Mouse (Mus musculus): ENCODE results near the gene Spem2. TPM values are rescaled to one million over a fixed set of nuclear protein-coding genes. Genes with fewer than 3 reads are reported as not detected.
A peak's percentile ranks its signal among the peaks of the same experiment; 100 is the strongest.
"Not testable (repeated sequence)": the region's sequence is repeated elsewhere in the genome, so short reads cannot be mapped to it uniquely, and the experiment has no call there.

Spem2 gene
- polyA plus RNA-seq (2015; fragmentation: Nextera tagmentation; extraction: Ambion mirVana): not detected in 2 replicates

DNA sequence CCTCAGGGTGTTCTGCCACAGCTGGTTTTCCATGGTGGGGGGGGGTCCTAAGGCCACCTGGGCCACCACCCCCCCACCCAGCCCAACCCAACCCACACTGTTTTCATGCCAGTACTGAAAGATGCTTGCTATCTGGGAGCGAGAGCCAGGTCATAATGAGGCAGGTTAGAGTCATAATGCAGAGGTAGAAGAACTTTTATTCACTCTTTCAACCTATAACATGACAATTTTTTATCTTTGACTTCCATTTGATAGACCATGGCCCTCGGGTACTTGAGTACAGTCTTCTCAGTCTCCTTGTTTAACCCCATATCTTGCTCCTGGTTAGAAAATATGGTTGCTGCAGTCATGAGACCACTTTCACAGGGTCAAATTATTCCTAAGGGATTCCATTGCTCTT, at the start of gene Spem2:
Gene Spem2, minus strand, starts transcription at position 101 of the 400 bp plus-strand sequence.
- no peak for ATAC-seq (replicated peaks)
- Histone ChIP-seq H3K4me1 (no peaks in the 10 kb centered on the region), H3K27ac (replicated peaks) (no peak within 1 kb of the TSS), H3K36me3 (no peaks in the 10 kb centered on the region), H3K4me3 (no peak within 1 kb of the TSS), H3K4me2 (replicated peaks) (no peak within 1 kb of the TSS), H3K9me3 (no peaks in the 10 kb centered on the region), H3K9ac (replicated peaks) (no peak within 1 kb of the TSS), H3K27me3 (no peaks in the 10 kb centered on the region)
- WGBS: 89% methylated on average over 2 of the region's 2 CpGs

DNA sequence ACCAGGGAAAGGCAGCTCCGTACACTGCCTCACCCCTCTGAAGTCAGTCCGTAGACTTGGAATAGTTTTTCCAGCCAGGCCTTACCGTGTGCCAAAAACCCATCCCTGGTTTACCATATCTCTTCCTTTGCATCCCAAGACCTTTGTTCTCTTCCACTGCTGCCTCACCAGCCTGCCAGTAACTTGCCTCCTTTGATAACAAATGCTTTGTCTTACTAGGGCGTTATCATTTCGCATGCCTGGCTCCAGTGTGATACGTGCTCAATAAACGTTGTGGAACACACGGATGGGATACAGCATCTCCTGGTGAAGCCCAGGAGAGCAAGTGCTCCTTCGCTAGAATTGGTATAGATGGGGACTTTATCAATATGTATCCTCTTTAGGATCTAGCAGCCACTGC, 49.1 kb upstream of the Spem2 start:
- Histone ChIP-seq H3K27me3 (no peaks in the 10 kb centered on the region), H3K27ac (replicated peaks) (no peak overlapping the region), H3K4me3 (no peak overlapping the region), H3K9ac (replicated peaks) (no peak overlapping the region), H3K4me2 (replicated peaks) (no peak overlapping the region), H3K36me3 (no peaks in the 10 kb centered on the region), H3K4me1 (no peaks in the 10 kb centered on the region), H3K9me3 (no peaks in the 10 kb centered on the region)
- WGBS: 72% methylated on average over 9 of the region's 9 CpGs
- ATAC-seq (replicated peaks): no peak

GRCm38 (mm10) chr11:69865561-69865960, 47.3 kb upstream of the Spem2 start:
- no peaks in the 10 kb centered on the region for H3K36me3 ChIP-seq
- no peak overlapping the region for H3K9ac ChIP-seq (replicated peaks)
- WGBS: 81% methylated on average over 9 of the region's 9 CpGs
- ATAC-seq (replicated peaks): no peak
- no peak overlapping the region for H3K4me3 ChIP-seq
- no peak overlapping the region for H3K4me2 ChIP-seq (replicated peaks)
- no peak overlapping the region for H3K27ac ChIP-seq (replicated peaks)
- no peaks in the 10 kb centered on the region for H3K27me3 ChIP-seq
- no peaks in the 10 kb centered on the region for H3K4me1 ChIP-seq
- no peaks in the 10 kb centered on the region for H3K9me3 ChIP-seq

DNA sequence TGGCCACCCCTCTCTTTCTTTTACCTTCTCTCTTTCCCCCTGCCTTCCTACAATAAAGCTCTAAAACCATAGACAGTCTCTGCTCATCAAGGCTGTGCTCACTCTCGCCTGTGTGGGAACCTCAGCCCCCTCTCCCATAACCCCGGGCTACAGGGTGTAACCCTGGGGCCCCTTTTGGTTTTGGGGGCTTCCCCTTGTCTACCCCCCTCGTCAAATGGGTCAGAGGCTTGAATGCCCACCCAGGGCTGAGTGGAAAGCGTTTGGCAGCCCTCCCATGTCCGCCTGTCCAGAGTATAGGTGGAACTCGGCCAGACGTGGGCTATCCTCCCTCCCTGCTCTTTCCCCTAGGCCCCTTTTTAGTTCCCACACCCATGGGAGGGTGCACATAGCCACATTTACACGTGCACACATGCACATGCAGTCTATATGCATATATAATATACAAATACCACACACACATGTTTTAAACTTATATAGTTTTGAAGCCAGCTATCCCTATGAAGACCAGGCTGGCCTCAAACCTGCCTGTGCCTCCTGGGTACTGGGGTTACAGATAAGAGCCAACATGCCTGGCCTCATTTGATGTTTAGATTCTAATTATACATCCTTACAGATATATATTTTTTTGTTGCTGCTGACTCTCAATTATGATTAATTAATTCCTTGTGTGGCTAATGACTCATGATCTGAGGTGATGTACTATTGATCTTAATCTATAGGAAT, 46.0 kb upstream of the Spem2 start:
- no peak for ATAC-seq (replicated peaks)
- H3K4me1 ChIP-seq: no peaks in the 10 kb centered on the region
- WGBS: 40% methylated on average over 8 of the region's 8 CpGs
- no peaks in the 10 kb centered on the region for H3K36me3 ChIP-seq
- no peaks in the 10 kb centered on the region for H3K9me3 ChIP-seq
- no peak overlapping the region for H3K4me2 ChIP-seq (replicated peaks)
- no peak overlapping the region for H3K27ac ChIP-seq (replicated peaks)
- no peaks in the 10 kb centered on the region for H3K27me3 ChIP-seq
- no peak overlapping the region for H3K4me3 ChIP-seq
- no peak overlapping the region for H3K9ac ChIP-seq (replicated peaks)

DNA sequence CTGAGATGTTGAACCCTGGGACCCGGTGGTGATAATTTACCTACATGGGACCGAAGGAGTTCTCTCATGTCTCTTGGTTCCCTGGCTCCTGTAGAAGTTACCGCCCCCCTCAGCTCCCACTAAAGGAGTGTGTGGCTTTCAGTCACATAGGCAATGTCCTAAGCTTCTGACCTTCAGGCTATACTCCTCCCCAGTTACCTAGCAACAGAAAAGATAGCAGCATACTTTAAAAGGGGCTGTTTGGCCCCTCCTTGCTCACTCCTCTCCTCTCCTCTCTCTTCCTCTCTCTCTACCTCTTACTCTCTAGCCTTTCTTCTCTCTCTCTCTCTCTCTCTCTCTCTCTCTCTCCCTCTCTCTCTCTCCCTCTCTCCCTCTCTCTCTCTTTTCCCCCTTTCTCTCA, 45.5 kb upstream of the Spem2 start:
- H3K4me1 ChIP-seq; ATAC-seq (replicated peaks); H3K9me3 ChIP-seq; H3K9ac ChIP-seq (replicated peaks); H3K4me3 ChIP-seq; H3K36me3 ChIP-seq; H3K4me2 ChIP-seq (replicated peaks); H3K27ac ChIP-seq (replicated peaks); H3K27me3 ChIP-seq: not testable (repeated sequence)
- WGBS: 82% methylated on average over 3 of the region's 3 CpGs

DNA sequence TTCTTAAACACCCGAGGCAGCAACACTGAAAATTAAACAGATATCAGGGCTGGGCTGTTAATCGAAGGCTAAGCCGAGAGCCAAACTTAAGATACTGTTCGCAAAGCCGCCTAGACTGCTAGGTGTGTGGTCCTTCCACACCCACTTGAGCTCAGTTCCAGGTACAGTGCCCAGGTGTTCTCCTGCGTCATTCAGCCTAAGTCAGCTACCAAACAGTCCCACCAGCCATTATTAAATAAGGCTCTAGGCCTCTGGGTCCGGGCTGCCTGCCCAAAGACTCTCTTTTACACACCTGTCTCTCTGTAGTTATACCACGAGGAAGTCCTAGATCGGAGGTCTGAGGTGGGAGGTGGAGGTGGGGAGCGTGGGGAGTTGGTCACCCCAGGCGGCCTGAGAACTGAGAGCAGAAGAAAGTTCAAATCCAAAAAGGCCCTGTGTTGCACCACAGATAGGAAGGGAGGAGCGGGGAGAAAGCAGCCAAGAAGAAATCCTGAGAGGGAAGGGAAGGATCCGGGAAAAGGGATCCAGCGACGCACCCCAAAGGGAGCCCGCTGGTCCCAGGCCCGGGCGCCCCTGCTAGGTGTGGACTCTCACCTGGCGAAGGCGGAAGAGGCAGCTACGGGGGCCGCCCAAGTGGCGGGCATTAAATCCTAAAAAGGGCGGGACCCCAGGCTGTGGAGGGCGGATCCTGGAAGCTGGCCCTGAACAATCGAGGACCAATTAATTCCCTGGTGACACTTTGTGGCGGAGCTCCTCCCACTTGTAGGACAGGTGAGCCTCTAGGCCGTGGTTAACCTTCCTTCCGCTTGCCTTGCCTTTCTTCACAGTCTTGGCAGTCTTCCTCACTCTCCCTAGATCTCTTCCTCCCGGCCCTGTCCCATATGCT, 40.1 kb upstream of the Spem2 start, which contains the start of gene Tnk1:
Gene Tnk1, minus strand, starts transcription at position 618 of the 886 bp plus-strand sequence.
- no peak within 1 kb of the TSS for H3K4me2 ChIP-seq (replicated peaks)
- no peak within 1 kb of the TSS for H3K27ac ChIP-seq (replicated peaks)

DNA sequence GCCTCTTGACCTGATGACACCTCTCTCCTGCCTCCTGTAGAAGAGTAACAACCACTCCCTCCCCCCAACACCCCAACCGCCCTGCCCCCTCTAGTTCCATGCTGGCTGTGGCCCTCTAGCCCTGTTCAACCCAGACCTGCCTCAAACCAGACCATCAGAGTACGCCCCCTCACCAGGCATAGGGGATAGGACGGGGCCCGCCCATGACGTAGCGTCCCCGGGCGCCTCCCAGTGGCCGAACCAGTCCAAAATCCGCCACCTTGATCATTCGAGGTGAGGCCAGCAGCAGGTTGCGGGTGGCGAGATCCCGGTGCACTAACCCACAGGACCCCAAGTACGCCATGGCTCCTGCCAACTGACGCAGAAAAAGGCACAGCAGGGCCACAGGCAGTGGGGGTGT, 37.1 kb upstream of the Spem2 start:
- Histone ChIP-seq H3K27ac (replicated peaks) (no peak overlapping the region), H3K9ac (replicated peaks) (no peak overlapping the region), H3K9me3 (no peaks in the 10 kb centered on the region), H3K4me2 (replicated peaks) (no peak overlapping the region), H3K4me1 (peaks cover 7% of the 10 kb centered on the region), H3K36me3 (peaks cover 15% of the 10 kb centered on the region), H3K4me3 (no peak overlapping the region), H3K27me3 (peaks cover 14% of the 10 kb centered on the region; the same call in 1 of the 2 replicates)
- WGBS: 19% methylated on average over 16 of the region's 16 CpGs
- ATAC-seq (replicated peaks): peak; percentile 71; the same call in 1 of the 2 replicates

More for the DNA sequence above, 40.1 kb upstream of the Spem2 start, which contains the start of gene Tnk1:
- H3K9ac ChIP-seq (replicated peaks): no peak within 1 kb of the TSS
- 22% methylated on average over 30 of the region's 30 CpGs for WGBS
- peaks cover 3% of the 10 kb centered on the region; the same call in 1 of the 2 replicates for H3K4me1 ChIP-seq
- no peaks in the 10 kb centered on the region for H3K36me3 ChIP-seq
- ATAC-seq (replicated peaks): no peak
- H3K4me3 ChIP-seq: no peak within 1 kb of the TSS
- no peaks in the 10 kb centered on the region for H3K9me3 ChIP-seq
- peaks cover 14% of the 10 kb centered on the region; the same call in 1 of the 2 replicates for H3K27me3 ChIP-seq

- WGBS: 90% methylated on average over 10 of the region's 10 CpGs
- ATAC-seq (replicated peaks): no peak
- Histone ChIP-seq H3K4me1 (peaks cover 8% of the 10 kb centered on the region), H3K27me3 (peaks cover 14% of the 10 kb centered on the region; the same call in 1 of the 2 replicates), H3K9ac (replicated peaks) (no peak overlapping the region), H3K4me2 (replicated peaks) (no peak overlapping the region), H3K9me3 (no peaks in the 10 kb centered on the region), H3K27ac (replicated peaks) (no peak overlapping the region), H3K4me3 (no peak overlapping the region), H3K36me3 (peaks cover 22% of the 10 kb centered on the region)
Observed at GRCm38 (mm10) chr11:69854680-69855079, 36.4 kb upstream of the Spem2 start.

DNA sequence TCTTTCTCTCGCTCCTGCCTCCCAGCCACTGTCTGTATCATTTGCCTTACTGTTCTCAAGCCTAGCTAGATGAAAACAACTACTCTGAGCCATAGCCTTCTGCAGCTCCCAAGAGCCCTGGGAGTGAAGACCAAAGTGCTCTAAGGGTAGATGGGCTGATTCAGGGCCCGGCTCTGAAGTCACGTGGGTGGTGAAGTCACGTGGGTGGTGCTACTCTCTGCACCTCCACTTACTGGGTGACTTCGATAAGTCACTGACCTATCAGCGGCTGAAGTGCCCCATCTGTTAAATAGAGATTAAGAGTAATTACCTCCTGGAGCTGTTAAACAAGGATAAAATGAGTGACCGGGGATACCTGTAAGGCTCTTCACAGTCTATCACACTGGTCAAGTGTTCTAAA, 35.7 kb upstream of the Spem2 start:
- peaks cover 14% of the 10 kb centered on the region; the same call in 1 of the 2 replicates for H3K27me3 ChIP-seq
- no peak overlapping the region for H3K4me3 ChIP-seq
- no peak overlapping the region for H3K4me2 ChIP-seq (replicated peaks)
- 77% methylated on average over 7 of the region's 7 CpGs for WGBS
- peaks cover 8% of the 10 kb centered on the region for H3K4me1 ChIP-seq
- no peak overlapping the region for H3K27ac ChIP-seq (replicated peaks)
- peaks cover 29% of the 10 kb centered on the region for H3K36me3 ChIP-seq
- no peaks in the 10 kb centered on the region for H3K9me3 ChIP-seq
- H3K9ac ChIP-seq (replicated peaks): no peak overlapping the region
- no peak for ATAC-seq (replicated peaks)

GRCm38 (mm10) chr11:69850754-69851153, 32.5 kb upstream of the Spem2 start:
- no peak overlapping the region for H3K9ac ChIP-seq (replicated peaks)
- peaks cover 35% of the 10 kb centered on the region for H3K36me3 ChIP-seq
- no peak for ATAC-seq (replicated peaks)
- H3K4me2 ChIP-seq (replicated peaks): no peak overlapping the region
- whole genome bisulfite sequencing: 66% methylated on average over 8 of the region's 8 CpGs
- no peak overlapping the region for H3K4me3 ChIP-seq
- H3K27ac ChIP-seq (replicated peaks): no peak overlapping the region
- H3K27me3 ChIP-seq: no peaks in the 10 kb centered on the region
- H3K9me3 ChIP-seq: no peaks in the 10 kb centered on the region
- peaks cover 29% of the 10 kb centered on the region for H3K4me1 ChIP-seq

DNA sequence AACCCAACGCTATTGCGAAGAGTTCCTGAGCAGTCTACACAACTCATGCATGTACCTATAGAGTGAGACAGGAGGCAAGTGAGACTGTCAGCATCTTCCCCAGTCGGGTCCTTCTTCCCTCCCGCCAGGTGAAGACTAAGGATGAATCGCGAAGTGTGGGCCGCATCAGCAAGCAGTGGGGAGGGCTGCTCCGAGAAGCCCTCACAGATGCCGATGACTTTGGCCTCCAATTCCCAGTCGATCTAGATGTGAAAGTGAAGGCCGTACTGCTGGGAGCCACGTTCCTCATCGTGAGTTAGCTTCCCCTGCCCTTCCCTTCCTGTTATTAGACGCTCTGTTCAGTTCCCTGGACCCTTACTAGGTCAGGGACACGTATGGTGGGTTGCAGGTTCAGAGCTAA, 31.6 kb upstream of the Spem2 start:
- ATAC-seq (replicated peaks): no peak
- H3K4me3 ChIP-seq: no peak overlapping the region
- peaks cover 35% of the 10 kb centered on the region for H3K36me3 ChIP-seq
- H3K4me1 ChIP-seq: peaks cover 31% of the 10 kb centered on the region
- H3K9ac ChIP-seq (replicated peaks): no peak overlapping the region
- H3K9me3 ChIP-seq: no peaks in the 10 kb centered on the region
- 94% methylated on average over 15 of the region's 15 CpGs for WGBS
- H3K27me3 ChIP-seq: no peaks in the 10 kb centered on the region
- H3K4me2 ChIP-seq (replicated peaks): no peak overlapping the region
- no peak overlapping the region for H3K27ac ChIP-seq (replicated peaks)

DNA sequence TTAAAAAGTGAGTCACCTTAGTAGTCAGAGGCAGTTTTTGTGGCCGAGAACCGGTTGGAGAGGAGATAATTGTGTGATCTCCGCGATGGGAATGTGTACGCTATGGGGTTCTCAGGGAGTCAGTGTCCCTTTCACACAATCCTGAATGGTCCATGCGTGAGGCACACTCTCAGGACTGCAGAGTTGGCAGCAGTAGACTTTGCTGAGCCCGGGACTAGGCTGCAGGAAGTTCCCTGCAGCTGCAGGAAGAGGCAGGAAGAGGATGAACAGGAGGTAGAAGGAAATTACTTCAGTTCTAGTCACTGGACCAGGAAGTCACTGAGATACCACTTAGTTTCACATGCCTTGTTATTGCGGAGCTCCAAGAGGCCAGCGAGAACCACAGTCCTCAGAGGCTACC, 30.9 kb upstream of the Spem2 start:
- Histone ChIP-seq H3K9ac (replicated peaks) (no peak overlapping the region), H3K4me3 (no peak overlapping the region), H3K36me3 (peaks cover 35% of the 10 kb centered on the region), H3K4me1 (peaks cover 31% of the 10 kb centered on the region), H3K27me3 (no peaks in the 10 kb centered on the region), H3K27ac (replicated peaks) (no peak overlapping the region), H3K4me2 (replicated peaks) (no peak overlapping the region), H3K9me3 (no peaks in the 10 kb centered on the region)
- no peak for ATAC-seq (replicated peaks)
- 92% methylated on average over 9 of the region's 9 CpGs for WGBS
